Mouse (Mus musculus) C2C12 (cell line): ENCODE results near the gene Ttf2.

Experiments used
- CTCF ChIP-seq: IDR thresholded peaks from one replicate; pipeline ENCODE4 v1.5.1; 2011; ENCODE audit not compliant: control insufficient read depth, insufficient read depth, insufficient read length
- FOSL1 ChIP-seq: IDR thresholded peaks from one replicate; pipeline ENCODE4 v1.8.0; 2011; ENCODE audit warnings: mild to moderate bottlenecking, low read length; ENCODE audit not compliant: poor library complexity, insufficient read depth, severe bottlenecking
- MAX ChIP-seq: IDR thresholded peaks from one replicate; pipeline ENCODE4 v1.6.1; 2011; ENCODE audit warnings: mild to moderate bottlenecking, control low read depth
- MYOD1 ChIP-seq: IDR thresholded peaks from one replicate; pipeline ENCODE4 v1.6.1; 2011; ENCODE audit warnings: low read depth; ENCODE audit not compliant: control insufficient read depth, insufficient read length
- MYOG ChIP-seq: IDR thresholded peaks from one replicate; pipeline ENCODE4 v1.6.1; 2011; ENCODE audit not compliant: control insufficient read depth, insufficient read length; ENCODE audit errors: extremely low read depth
- USF1 ChIP-seq: IDR thresholded peaks from one replicate; pipeline ENCODE4 v1.6.1; 2011; ENCODE audit warnings: low read depth, mild to moderate bottlenecking, control low read depth, moderate library complexity

DNA sequence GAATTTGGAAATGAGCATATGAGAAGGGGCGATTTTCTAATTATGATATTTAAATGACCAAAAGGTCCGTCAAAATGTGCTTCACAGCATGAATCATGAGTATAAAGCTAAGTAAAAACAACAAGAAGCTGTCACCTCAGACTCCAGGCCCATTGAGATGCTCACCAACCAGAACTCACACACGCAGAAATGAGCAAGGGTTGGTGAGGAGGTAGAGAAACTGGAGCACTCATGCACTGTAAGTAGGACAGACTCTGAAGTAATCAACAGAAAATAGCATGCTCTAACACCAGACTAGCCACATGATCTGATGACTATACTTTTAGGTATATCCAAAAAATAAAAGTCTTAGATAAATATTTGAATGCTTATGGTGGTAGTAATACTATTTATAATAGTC lies 79.1 kb downstream of the Ttf2 start:
- TF ChIP-seq CTCF (no peak), MAX (no peak), MYOG (no peak), MYOD1 (no peak), USF1 (no peak), FOSL1 (no peak)
